Mouse (Mus musculus) Muller cell, postnatal 12 days (primary cell): Measurements from ENCODE around the gene Cyp2a22.
"Not testable (repeated sequence)": the region's sequence is repeated elsewhere in the genome, so short reads cannot be mapped to it uniquely, and the experiment has no call there.

Source experiments
- DNase-seq: peaks from one replicate; pipeline ENCODE4 v3.0.0-alpha.2; 2015; ENCODE audit errors: inconsistent ontology term

Gene Cyp2a22

GRCm38 (mm10) chr7:26939262-26939661, at the start of gene Cyp2a22:
TSS of gene Cyp2a22 (minus strand) at chr7:26939384.
- DNase-seq = no peak

- DNase-seq = not testable (repeated sequence)
These were observed 44.0 kb upstream of the Cyp2a22 start for GRCm38 (mm10) chr7:26983151-26983550.

GRCm38 (mm10) chr7:26982551-26982950, 43.4 kb upstream of the Cyp2a22 start:
- DNase-seq = no peak

- DNase-seq = not testable (repeated sequence)
These were observed 42.8 kb upstream of the Cyp2a22 start for GRCm38 (mm10) chr7:26981937-26982336.

- not testable (repeated sequence) for DNase-seq
These were observed 42.3 kb upstream of the Cyp2a22 start for GRCm38 (mm10) chr7:26981464-26981863.

GRCm38 (mm10) chr7:26962371-26962770, 23.2 kb upstream of the Cyp2a22 start:
- not testable (repeated sequence) for DNase-seq

GRCm38 (mm10) chr7:26953306-26953705, 14.1 kb upstream of the Cyp2a22 start:
- not testable (repeated sequence) for DNase-seq

- not testable (repeated sequence) for DNase-seq
These were observed 13.5 kb upstream of the Cyp2a22 start for GRCm38 (mm10) chr7:26952671-26953070.

GRCm38 (mm10) chr7:26941320-26941925, 2.2 kb upstream of the Cyp2a22 start:
- DNase-seq = not testable (repeated sequence)

- DNase-seq = not testable (repeated sequence)
These were observed 22.1 kb downstream of the Cyp2a22 start for GRCm38 (mm10) chr7:26917114-26917513.
